Mouse (Mus musculus) lung, postnatal 10 days (tissue): ENCODE data around the gene Lypd6.
A peak's percentile ranks its signal among the peaks of the same experiment; 100 is the strongest.

Source experiments
- DNase-seq: peaks from one replicate; pipeline ENCODE4 v3.0.0; 2021

Gene Lypd6

GRCm38 (mm10) chr2:50110167-50110566 is 43.9 kb downstream of the Lypd6 start:
- DNase-seq, result peak; percentile 57

GRCm38 (mm10) chr2:50111169-50111568 is 44.9 kb downstream of the Lypd6 start:
- DNase-seq, result no peak

- DNase-seq, result no peak
Measured at GRCm38 (mm10) chr2:50111609-50112008, 45.4 kb downstream of the Lypd6 start.

- no peak for DNase-seq
Measured at GRCm38 (mm10) chr2:50112427-50112826, 46.2 kb downstream of the Lypd6 start.

- DNase-seq, result no peak
Measured at GRCm38 (mm10) chr2:50119101-50119500, 52.9 kb downstream of the Lypd6 start.

GRCm38 (mm10) chr2:50120839-50121238 is 54.6 kb downstream of the Lypd6 start:
- no peak for DNase-seq

- DNase-seq, result no peak
Measured at GRCm38 (mm10) chr2:50123376-50123775, 57.1 kb downstream of the Lypd6 start.

- DNase-seq, result no peak
Measured at GRCm38 (mm10) chr2:50127513-50128175, 61.4 kb downstream of the Lypd6 start.

GRCm38 (mm10) chr2:50128322-50129277 is 62.4 kb downstream of the Lypd6 start:
- DNase-seq, result no peak

GRCm38 (mm10) chr2:50130674-50131073 is 64.4 kb downstream of the Lypd6 start:
- no peak for DNase-seq

GRCm38 (mm10) chr2:50143672-50144071 is 77.4 kb downstream of the Lypd6 start:
- no peak for DNase-seq

- no peak for DNase-seq
Measured at GRCm38 (mm10) chr2:50147308-50147707, 81.1 kb downstream of the Lypd6 start.

GRCm38 (mm10) chr2:50149257-50150202 is 83.3 kb downstream of the Lypd6 start:
- no peak for DNase-seq

GRCm38 (mm10) chr2:50150203-50150590 is 84.0 kb downstream of the Lypd6 start:
- peak; percentile 4 for DNase-seq

- DNase-seq, result no peak
Measured at GRCm38 (mm10) chr2:50150816-50151215, 84.6 kb downstream of the Lypd6 start.

GRCm38 (mm10) chr2:50151401-50151800 is 85.2 kb downstream of the Lypd6 start:
- no peak for DNase-seq

GRCm38 (mm10) chr2:50151879-50152278 is 85.7 kb downstream of the Lypd6 start:
- DNase-seq, result no peak

GRCm38 (mm10) chr2:50156009-50156408 is 89.8 kb downstream of the Lypd6 start:
- DNase-seq, result no peak

- no peak for DNase-seq
Measured at GRCm38 (mm10) chr2:50160069-50160468, 93.8 kb downstream of the Lypd6 start.

- DNase-seq, result no peak
Measured at GRCm38 (mm10) chr2:50163608-50164007, 97.4 kb downstream of the Lypd6 start.

- no peak for DNase-seq
Measured at GRCm38 (mm10) chr2:50165277-50165676, 99.0 kb downstream of the Lypd6 start.

- no peak for DNase-seq
Measured at GRCm38 (mm10) chr2:50166082-50166481, 99.9 kb downstream of the Lypd6 start.
